Mouse (Mus musculus) liver, postnatal 0 days (tissue): ENCODE data around the gene 0610030E20Rik. TPM values are rescaled to one million over a fixed set of nuclear protein-coding genes. Genes with fewer than 3 reads are reported as not detected.

Source experiments
- ATAC-seq: fragments of 200-750 bp; cut with Nextera tagmentation; 2 replicates; pipeline ENCODE4 v1.8.0; 2017; ENCODE audit warnings: mild to moderate bottlenecking, moderate library complexity
- DNase-seq: peaks from one replicate; pipeline ENCODE4 v3.0.0-alpha.2; 2016
- H3K27ac ChIP-seq: fragments of 300-500 bp; sonication (generic); 2 replicates; pipeline ENCODE4 v1.5.1; 2014; ENCODE audit warnings: antibody characterized with exemption, moderate library complexity, mild to moderate bottlenecking, low read depth
- H3K27me3 ChIP-seq: fragments of 300-500 bp; sonication (generic); 2 replicates; pipeline ENCODE4 v1.6.1; 2014; ENCODE audit warnings: low read length, control low read depth, mixed read lengths; ENCODE audit not compliant: insufficient read depth
- H3K36me3 ChIP-seq: fragments of 300-500 bp; sonication (generic); replicated peaks from 2 replicates; pipeline ENCODE4 v1.6.1; 2014; ENCODE audit warnings: mild to moderate bottlenecking, control low read depth, low read length, moderate library complexity, mixed read lengths; ENCODE audit not compliant: insufficient read depth
- H3K4me1 ChIP-seq: fragments of 300-500 bp; sonication (generic); 2 replicates; pipeline ENCODE4 v1.6.1; 2014; ENCODE audit warnings: antibody characterized with exemption, mild to moderate bottlenecking, control low read depth; ENCODE audit not compliant: insufficient read depth
- H3K4me2 ChIP-seq: fragments of 300-500 bp; sonication (generic); 2 replicates; pipeline ENCODE4 v1.6.1; 2014; ENCODE audit warnings: low read depth, mild to moderate bottlenecking, low read length, moderate library complexity, mixed read lengths
- H3K4me3 ChIP-seq: fragments of 300-500 bp; sonication (generic); 2 replicates; pipeline ENCODE4 v1.5.1; 2014; ENCODE audit warnings: low read depth, low read length
- H3K9ac ChIP-seq: fragments of 300-500 bp; sonication (generic); replicated peaks from 2 replicates; pipeline ENCODE4 v1.6.1; 2014; ENCODE audit warnings: mild to moderate bottlenecking, moderate library complexity
- H3K9me3 ChIP-seq: fragments of 300-500 bp; sonication (generic); 2 replicates; pipeline ENCODE4 v1.6.1; 2016; ENCODE audit warnings: mild to moderate bottlenecking, control low read depth, low read length, mixed read lengths
- CTCF ChIP-seq: sonication (generic); IDR thresholded peaks from 2 replicates; pipeline ENCODE4 v1.5.1; 2016; ENCODE audit warnings: antibody characterized with exemption, low read depth
- EP300 ChIP-seq: IDR thresholded peaks from 2 replicates; pipeline ENCODE4 v1.6.1; 2016; ENCODE audit warnings: antibody characterized with exemption, low read depth, mild to moderate bottlenecking
- WGBS: fragments of 180-500 bp; shearing (Covaris S2); extraction: QIAGEN DNeasy Blood & Tissue Kit; methylation state at CpG from one replicate; pipeline ENCODE4 v1.1.7; 2014; ENCODE audit not compliant: insufficient replicate concordance; 5-methylcytosine and 5-hydroxymethylcytosine counted together
- polyA plus RNA-seq: library from polyadenylated mRNA; unstranded; fragments of >200 nt; fragmentation: Nextera tagmentation; extraction: Ambion mirVana; gene quantifications from 2 replicates; pipeline ENCODE4 v1.2.1, GENCODE M21; 2015

0610030E20Rik gene
- polyA plus RNA-seq, 1 experiment from 2014 or later, result 13.3 TPM

- DNase-seq, result no peak
- peaks cover 59% of the 10 kb centered on the region for H3K4me1 ChIP-seq
- peak overlapping the region; percentile 68 for H3K27ac ChIP-seq
Observed at GRCm38 (mm10) chr6:72354025-72354424, 6.9 kb downstream of the 0610030E20Rik start.

GRCm38 (mm10) chr6:72355066-72355911, 8.2 kb downstream of the 0610030E20Rik start, which contains the start of gene Tmem150a:
TSS of gene Tmem150a (plus strand) at chr6:72355447.
- DNase-seq (peak; percentile 85), ATAC-seq (peak; percentile 88)
- peaks cover 47% of the 10 kb centered on the region for H3K36me3 ChIP-seq
- peak within 1 kb of the TSS; percentile 69 for H3K4me3 ChIP-seq
- H3K9ac ChIP-seq, result peak within 1 kb of the TSS; percentile 61
- peaks cover 7% of the 10 kb centered on the region for H3K27me3 ChIP-seq
- peaks cover 54% of the 10 kb centered on the region for H3K4me1 ChIP-seq
- H3K9me3 ChIP-seq, result no peaks in the 10 kb centered on the region
- peak within 1 kb of the TSS; percentile 91 for H3K4me2 ChIP-seq
- TF ChIP-seq EP300 (no peak), CTCF (peak; percentile 46)
- WGBS, result under 1% methylated on average over 69 of the region's 71 CpGs
- H3K27ac ChIP-seq, result peak within 1 kb of the TSS; percentile 68

More at GRCm38 (mm10) chr6:72354025-72354424, 6.9 kb downstream of the 0610030E20Rik start:
- no peaks in the 10 kb centered on the region for H3K9me3 ChIP-seq
- H3K4me2 ChIP-seq, result peak overlapping the region; percentile 91; the same call in 1 of the 2 replicates
- peaks cover 40% of the 10 kb centered on the region for H3K36me3 ChIP-seq
- H3K9ac ChIP-seq, result no peak overlapping the region
- H3K27me3 ChIP-seq, result peaks cover 7% of the 10 kb centered on the region
- TF ChIP-seq CTCF (no peak), EP300 (no peak)
- WGBS, result 70% methylated on average over 1 of the region's 1 CpGs
- no peak for ATAC-seq
- no peak overlapping the region for H3K4me3 ChIP-seq

- ATAC-seq, result peak; percentile 24
- H3K27me3 ChIP-seq, result peaks cover 7% of the 10 kb centered on the region
- peak overlapping the region; percentile 68 for H3K27ac ChIP-seq
Observed at GRCm38 (mm10) chr6:72356001-72356532, 8.9 kb downstream of the 0610030E20Rik start.

GRCm38 (mm10) chr6:72357164-72358079, 10.3 kb downstream of the 0610030E20Rik start:
- DNase-seq (no peak), ATAC-seq (no peak)
- H3K9me3 ChIP-seq, result no peaks in the 10 kb centered on the region
- H3K4me3 ChIP-seq, result no peak overlapping the region
- peaks cover 7% of the 10 kb centered on the region for H3K27me3 ChIP-seq
- TF ChIP-seq EP300, result peak; percentile 82
- TF ChIP-seq CTCF, result no peak
- H3K4me2 ChIP-seq, result peak overlapping the region; percentile 91
- no peak overlapping the region for H3K9ac ChIP-seq
- WGBS, result 65% methylated on average over 5 of the region's 5 CpGs
- H3K27ac ChIP-seq, result no peak overlapping the region
- H3K36me3 ChIP-seq, result peaks cover 41% of the 10 kb centered on the region
- peaks cover 51% of the 10 kb centered on the region for H3K4me1 ChIP-seq

More at GRCm38 (mm10) chr6:72356001-72356532, 8.9 kb downstream of the 0610030E20Rik start:
- H3K4me2 ChIP-seq, result peak overlapping the region; percentile 91
- DNase-seq, result no peak
- H3K4me3 ChIP-seq, result peak overlapping the region; percentile 69
- H3K9me3 ChIP-seq, result no peaks in the 10 kb centered on the region
- WGBS, result 54% methylated on average over 6 of the region's 8 CpGs
- H3K36me3 ChIP-seq, result peaks cover 45% of the 10 kb centered on the region
- TF ChIP-seq CTCF (no peak), EP300 (no peak)
- peak overlapping the region; percentile 61 for H3K9ac ChIP-seq
- H3K4me1 ChIP-seq, result peaks cover 54% of the 10 kb centered on the region

GRCm38 (mm10) chr6:72358086-72358764, 11.1 kb downstream of the 0610030E20Rik start:
- no peak overlapping the region for H3K4me3 ChIP-seq
- no peaks in the 10 kb centered on the region for H3K9me3 ChIP-seq
- no peak overlapping the region for H3K9ac ChIP-seq
- no peak overlapping the region for H3K27ac ChIP-seq
- H3K4me2 ChIP-seq, result peak overlapping the region; percentile 91
- TF ChIP-seq CTCF, result no peak
- no peak for TF ChIP-seq EP300
- DNase-seq (no peak), ATAC-seq (no peak)
- WGBS, result 74% methylated on average over 10 of the region's 10 CpGs
- peaks cover 7% of the 10 kb centered on the region for H3K27me3 ChIP-seq
- H3K36me3 ChIP-seq, result peaks cover 41% of the 10 kb centered on the region
- peaks cover 51% of the 10 kb centered on the region for H3K4me1 ChIP-seq
